Mouse (Mus musculus) heart, adult 11 months (tissue): ENCODE results near the gene Vps39.

Experiments used
- DNase-seq: peaks from one replicate; pipeline ENCODE4 v3.0.0; 2022

The Vps39 gene

DNA sequence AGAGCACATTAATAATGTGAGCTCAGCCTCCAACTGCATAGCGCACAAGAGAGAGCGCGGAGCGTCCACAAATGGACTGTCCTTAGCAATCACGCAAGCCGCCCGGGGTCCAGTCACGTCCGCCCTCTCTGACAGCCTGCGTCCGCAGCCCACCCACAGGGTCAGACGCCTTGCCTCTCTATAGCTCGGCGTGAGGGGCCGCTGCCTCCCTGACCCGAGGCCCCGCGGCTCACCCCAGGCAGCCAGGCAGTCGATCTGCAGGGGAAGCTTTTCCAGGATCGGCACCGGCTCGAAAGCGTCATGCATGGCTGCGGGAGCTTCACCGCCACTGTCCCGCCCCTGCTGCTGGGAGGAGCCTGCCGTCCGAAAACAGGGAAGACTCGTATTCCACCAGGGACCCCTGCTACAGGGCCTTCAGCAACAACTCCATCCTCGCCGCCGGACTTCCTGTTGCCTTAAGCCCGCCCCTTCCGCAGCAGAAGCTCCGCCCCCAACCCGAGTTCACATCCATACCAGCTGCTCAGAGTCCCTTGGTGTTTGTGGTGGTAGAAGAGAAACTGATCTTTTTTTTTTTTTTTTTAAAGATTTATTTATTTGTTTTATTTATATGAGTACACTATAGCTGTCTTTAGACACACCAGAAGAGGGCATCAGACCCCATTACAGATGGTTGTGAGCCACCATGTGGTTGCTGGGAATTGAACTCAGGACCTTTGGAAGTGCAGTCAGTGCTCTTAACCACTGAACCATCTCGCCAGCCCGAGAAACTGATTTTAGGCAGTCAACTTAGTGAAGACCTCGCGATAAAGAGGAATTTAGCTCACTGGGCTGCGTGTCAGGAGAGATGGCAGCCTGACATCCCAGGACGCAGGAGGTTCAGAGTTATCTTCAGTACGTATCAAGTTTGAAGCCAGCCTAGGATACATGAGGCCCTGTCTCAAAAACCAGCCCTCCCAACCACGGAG is at the start of gene Vps39:
Gene Vps39, minus strand, starts transcription at position 456 of the 965 bp plus-strand sequence.
- peak; percentile 99 for DNase-seq

DNA sequence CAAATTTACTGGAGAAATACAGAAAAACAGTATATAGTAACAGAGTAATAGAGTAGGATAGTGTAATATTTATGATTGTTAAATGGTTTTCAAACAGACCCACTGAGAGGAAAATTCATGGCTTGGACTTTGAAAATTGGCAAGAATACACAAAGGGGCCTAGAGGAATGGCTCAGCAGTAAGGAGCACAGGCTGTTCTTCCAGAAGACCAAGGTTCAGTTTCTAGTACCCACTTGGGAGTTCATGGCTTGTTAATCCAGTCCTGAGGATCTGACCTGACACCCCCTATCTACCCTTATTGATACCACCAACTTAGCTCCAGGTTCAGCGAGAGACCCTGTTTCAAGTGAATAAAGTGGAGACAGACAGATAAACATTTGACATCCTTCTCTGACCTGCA is 45.0 kb upstream of the Vps39 start:
- no peak for DNase-seq

DNA sequence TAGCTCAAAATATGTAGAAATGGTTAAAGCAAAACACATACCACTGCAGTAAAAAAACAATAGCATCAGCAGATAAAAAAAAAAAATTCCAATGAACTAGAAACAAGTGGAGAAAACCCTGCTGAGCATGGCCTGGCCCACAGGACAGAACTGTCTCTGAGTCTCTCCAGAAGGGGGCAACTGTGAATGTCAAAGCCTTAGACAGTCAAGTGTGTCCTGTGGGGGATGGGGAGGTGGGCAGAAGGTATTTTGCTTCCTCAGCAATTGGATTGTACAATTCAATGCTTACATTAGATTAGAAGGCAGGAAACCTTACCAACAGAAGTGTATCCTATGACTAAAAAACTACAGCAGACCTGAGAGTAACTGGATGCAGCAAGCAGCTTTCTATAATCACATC is 39.5 kb upstream of the Vps39 start:
- no peak for DNase-seq

DNA sequence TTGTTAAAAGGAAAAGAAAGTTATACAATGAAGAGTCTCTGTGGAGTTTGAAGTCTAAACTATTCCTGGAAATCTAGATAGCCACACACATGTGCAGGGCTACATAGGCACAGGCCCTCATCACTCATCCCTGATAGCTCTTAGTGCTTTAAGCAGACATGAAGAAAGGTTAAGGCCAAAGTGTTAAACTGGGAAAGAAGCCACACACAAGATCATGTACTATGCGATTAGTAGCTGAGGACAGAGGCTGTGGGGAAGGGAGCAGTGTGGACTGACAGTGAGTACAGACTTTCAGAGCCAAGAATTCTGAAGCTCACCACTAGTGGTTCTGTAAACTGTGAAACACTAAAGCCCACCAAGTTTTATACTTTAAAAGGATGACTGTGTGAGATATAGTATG is 38.0 kb upstream of the Vps39 start:
- DNase-seq: peak; percentile 42

DNA sequence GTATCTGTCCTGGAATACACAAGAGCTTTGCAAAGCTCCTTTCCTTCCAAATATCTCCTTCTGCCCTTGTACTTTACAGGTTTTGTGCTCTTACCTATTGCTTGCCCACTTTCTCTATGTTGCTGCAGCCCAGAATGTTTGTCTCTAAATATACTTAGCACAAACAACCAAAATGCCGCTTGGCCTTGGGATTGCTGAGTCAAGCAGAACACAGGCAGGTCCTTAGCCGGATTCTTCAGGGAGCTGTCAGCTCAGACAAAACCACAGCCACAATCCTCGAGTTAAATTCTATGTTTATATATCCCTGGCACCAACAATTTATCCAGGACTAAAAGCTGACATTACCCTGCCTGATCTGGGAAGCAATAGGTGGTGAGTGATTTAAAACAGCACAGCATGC is 36.4 kb upstream of the Vps39 start:
- peak; percentile 39 for DNase-seq

DNA sequence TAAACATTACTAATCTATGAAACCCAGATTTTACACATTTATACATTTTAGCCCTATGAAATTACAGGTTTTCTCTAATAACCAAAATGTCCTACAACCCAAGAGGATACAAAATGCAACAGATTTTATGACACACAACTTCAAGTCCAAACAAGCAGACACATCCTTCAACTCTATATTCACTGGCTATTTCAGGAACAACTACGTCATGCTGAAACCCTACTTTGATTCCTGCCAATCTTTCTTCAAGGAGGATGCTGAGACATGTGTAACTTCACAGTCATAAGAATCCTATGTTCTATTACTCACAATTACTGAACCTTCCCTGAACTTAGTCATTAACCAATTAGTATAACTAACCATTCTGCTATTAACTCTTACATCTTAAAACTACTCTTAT is 34.4 kb upstream of the Vps39 start:
- DNase-seq: no peak

DNA sequence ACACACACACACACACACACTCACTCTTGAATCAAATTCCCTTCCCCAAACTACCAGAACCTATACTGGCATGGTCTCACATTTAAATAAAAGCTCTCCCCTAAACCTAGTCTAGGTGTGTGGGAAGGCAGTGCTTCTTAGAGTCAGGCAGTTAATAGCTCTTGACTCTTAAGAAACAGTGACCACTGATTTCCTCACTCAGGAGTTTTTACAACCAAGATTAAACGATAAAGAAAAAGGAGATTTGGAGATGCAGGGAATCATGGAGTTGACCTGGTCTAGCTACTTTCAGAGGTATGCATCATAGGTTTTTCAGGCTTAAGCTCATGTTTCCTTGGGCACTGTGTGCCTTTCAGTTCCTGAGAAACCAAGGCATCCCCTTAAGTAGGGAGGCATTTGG is 33.3 kb upstream of the Vps39 start:
- no peak for DNase-seq

DNA sequence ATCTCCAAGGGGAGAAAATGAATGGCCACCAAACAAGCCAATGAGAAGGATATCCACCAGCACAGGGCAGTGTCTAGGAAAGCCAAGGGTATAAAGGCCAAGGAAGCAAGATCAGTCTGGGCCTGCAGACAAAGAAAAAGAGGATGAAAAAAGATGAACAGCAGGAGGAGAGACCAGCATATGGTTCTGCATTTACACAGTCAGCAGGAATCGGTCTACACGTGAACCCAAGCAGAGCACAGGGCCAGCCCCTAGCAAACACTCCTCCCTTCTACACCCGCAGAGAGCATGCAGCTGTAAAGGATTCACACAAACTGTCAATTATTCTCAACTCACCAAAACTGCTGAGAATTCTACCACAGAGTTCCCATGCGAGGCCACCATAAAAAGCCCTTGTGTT is 20.9 kb upstream of the Vps39 start:
- DNase-seq: peak; percentile 72

DNA sequence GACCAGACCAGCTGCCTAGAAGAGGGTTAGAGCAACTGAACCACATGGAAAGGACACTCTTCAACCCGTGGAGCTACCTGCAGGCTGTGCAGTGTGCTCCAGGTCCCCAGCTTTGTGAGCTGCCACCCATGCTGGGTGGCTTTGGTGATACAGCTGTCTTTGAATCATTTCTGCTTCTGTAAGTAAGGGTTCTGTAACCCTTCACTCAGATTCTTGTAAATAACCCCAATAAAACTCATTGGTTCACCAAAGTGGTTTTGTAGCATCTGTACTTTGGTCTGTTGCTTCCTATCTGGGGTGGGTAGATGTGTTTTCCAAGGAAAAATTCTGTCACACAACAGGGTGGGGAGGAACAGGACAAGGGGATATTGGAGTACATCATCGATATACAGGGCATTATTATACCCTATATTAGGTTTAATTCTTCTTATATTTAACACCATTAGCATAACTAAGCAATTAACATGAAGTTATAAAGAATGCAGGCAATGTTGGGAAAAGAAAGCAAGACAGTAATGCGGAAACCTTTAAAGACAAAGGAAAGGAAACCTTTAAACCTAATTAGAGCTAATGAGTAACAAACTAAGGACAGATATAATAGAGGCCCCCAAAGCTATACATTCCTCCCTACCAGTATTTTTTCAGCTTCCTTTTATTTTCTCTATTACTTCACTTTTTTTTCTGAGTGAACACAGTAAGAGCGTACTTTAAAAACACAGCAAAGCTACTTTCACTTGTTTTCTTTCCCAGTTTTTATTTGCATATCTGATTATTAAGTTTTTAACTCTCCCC is 14.7 kb upstream of the Vps39 start:
- peak; percentile 74 for DNase-seq

DNA sequence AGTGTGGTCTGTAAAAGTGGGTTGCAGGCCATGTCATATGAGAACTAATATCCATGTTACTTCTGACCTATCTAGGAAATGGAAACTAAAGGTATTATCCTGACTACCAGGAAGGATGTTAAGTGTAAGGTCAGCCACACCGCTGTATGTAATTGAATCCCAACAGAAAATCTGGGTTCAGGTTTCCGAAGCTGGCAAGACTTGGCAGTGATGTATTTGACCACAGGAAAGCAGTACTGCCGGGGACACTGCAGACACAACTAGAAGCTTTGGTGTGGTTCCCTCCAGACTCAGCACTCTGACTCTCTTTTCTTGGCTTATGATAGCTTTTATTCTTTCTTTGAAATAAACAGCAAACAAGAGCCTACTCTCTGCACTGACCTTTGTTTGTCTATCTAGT is 13.6 kb upstream of the Vps39 start:
- peak; percentile 48 for DNase-seq

DNA sequence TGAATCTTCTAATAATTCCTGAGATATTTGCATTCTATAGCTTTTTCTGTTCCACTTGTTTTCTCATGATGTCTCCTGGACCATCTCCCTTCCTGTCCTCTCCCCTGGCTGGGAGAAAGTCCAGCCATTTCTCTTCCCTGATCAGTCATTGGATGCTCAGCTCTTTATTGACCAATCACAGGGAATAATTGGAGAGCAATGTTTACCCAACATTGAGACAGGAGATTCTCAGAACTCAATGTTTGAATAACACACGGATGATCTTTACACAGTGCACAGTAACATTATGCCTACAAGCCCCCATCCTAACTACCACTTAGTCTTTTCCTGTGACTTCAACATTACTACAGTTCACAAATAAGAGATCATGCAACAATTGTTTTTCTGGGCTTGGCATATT is 7.5 kb upstream of the Vps39 start:
- peak; percentile 27 for DNase-seq

DNA sequence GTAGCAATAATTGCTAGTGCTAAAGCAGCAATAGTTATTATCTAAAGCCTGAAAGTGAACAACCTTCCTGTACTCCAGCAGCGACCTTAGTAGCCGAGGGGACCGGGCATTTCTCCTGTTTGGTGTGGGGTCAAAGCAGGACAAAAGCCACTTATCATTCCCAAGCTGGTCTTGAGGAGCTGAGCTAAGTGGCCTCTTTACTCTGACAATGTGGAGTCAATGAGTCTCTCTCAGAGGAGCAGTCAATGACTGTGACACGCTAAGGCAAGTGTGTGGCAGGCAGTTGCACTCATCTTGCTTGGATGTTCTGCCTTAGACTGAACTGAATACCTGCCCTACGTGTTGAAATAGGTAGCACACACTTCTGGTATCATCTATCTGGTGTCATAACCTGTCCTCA is 1.6 kb downstream of the Vps39 start:
- DNase-seq: peak; percentile 64

DNA sequence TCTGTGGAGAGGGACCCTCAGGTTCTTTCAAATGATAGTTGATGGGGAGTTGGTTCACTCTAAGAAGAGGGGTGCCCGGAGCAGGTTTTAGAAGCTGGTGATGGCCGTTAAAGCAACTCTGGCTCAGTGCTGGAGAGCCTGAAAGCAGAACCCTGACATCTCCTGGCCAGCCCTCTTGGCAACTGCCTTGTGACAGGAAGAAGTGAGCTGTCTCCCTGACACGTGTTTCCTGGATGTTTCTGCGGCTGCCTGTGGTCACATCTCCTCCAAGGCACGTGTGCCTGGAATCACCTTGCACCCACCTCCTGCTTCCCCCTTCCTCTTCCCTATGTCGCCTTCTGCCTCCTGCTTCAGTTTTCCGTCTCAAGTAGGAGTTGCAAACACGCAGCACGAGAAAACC is 4.8 kb downstream of the Vps39 start:
- DNase-seq: peak; percentile 97

DNA sequence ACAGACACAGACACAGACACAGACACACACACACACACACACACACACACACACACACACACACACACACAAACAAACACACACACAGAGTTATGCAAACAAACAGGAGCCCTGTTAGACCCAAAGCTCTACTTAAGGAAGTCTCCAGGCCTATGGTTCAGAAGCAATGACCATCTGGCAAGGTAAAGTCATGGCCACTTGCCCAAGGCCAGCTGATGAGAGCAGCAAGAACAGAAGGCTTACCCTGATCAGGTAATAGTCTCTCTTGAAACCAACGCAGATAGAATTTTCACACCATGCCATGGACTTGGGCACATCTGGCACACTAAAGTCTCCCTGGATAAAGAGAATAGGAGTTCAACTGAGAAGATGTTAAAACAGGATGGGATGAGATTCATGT is 11.2 kb downstream of the Vps39 start:
- peak; percentile 39 for DNase-seq

DNA sequence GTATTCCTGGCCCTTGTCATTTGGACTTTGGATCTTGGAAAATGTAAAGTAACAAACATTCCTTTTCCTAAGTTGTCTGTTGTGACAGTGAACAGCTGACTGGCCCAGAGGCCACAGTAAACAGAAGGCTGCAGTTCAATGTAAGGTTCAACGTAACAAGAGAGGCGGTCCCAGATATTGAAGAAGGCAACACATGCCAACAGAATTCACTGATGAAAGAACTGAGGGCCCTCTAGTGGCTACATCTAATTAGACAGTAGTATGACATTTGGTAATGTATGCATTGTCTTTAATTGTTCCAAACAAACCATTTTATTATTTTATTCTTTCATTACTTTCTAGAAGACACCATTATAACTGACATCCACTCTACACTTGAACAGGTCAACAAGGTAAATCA is 15.1 kb downstream of the Vps39 start:
- DNase-seq: no peak

DNA sequence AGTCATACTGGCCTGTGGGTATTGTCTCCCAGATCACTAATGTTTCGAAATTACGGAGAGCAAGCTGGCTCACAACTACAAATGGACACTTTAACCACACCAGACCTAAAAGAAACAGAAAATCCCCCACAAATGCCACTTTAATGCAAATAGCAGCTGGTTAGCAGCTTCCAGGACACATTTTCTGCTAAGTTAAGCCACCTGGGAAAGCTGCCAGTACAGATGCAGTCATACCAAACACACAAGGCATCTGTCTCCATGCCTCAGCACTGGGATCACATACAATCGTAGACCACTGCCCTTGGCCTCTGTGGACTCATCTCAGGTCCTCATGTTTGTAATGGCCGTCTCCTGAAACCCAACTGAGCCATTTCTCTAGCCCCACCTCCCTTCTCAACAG is 21.4 kb downstream of the Vps39 start:
- no peak for DNase-seq

DNA sequence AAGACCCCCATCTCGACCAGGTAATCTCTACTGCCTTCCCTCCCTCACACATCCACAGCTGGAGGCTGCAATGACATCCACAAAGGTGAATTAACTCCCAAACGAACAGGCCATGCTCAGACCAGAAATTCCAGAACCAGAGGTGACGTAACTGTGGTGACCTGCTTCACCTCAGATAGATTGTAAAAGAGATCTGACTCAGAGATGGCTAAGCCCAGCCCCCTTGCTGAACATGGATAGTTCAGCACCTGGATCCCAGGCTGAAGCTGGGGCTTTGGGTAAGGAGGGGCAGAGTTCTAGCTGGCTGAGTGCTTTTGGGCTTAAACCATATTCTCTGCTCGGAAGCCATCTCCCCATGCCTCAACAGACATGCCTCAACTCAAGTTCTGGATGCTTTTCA is 37.9 kb downstream of the Vps39 start:
- DNase-seq: no peak

DNA sequence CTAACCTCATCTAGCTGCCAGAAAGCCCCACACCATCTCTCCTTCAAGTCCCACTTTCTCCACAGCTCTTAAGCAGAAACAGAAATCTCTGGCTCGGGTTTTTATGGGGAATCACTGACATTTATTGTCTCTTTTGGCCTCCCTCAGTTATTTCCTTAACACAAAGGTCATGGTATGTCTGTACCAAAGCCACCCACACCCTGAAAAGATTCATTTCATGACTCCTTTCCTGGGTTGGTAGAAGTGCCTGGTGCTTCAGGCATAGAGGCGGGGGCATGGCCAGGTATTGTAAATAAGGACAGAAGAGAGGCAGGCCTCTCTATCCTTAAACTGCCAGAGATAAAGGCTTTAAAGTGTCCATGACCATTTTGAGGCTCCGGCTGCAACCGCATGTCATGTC is 38.5 kb downstream of the Vps39 start:
- DNase-seq: no peak

DNA sequence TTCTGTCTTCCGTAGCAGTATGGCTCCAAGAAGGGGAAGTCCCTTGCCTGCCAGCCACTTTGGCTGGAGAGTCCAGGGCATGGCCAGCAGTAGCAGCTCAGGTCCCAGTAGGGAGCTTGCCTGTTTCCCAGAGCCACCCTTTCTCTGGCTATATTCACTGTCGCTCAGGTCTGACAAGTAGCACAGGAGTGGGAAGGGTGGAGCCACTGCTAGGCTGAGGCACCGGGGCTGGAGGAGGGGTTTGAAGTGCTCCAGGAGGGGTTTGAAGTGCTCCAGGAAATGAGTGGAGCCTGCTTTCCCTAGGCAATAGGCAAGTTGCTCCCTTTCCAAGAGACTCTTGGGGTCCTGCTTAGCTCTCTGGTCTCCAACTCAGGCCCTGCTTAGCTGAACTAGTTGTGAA is 39.0 kb downstream of the Vps39 start, which contains the start of gene Pla2g4f:
Gene Pla2g4f, minus strand, starts transcription at position 190 of the 400 bp plus-strand sequence.
- no peak for DNase-seq

DNA sequence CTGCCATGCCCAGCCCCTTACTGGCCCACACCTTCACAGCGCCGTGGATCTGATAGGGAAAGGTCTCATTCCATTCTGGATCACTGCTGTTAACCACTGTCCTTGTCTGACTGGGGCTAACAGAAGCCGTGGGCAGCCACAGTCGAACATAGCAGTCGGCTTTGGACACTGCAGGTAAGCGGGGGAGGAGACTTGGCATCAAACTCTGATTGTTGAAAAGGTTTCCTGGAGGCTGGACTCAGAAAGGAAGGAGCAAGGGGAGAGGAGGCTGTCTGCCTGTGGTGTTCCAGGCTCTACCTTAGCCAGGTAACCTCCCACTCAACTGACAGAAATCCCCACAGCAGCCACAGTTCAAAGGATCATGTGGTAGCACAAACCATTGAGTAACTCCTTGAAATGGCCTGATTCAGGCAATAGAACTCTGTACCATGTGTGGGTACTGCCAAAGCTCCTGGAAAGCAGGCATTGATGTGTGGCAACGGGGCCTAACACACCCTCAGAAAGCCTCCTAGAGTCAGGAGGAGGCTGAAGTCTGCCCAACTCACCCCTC is 40.6 kb downstream of the Vps39 start:
- no peak for DNase-seq

DNA sequence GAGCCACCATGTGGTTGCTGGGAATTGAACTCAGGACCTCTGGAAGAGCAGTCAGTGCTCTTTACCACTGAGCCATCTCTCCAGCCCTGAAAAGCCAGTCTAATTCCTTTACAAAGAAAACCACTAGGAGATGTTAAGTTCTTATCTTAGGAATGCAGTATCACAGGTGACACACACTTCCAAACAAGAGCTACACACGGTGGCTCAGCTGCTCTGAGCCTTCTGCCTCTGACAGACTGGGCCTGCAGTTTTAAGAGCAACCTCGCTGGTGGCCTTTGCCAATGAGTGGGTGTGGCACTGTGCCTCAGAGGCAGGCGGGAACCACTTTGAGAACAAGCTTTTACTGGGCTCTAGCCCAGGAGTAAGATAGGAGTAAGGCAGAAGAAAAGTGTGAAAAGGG is 48.8 kb downstream of the Vps39 start:
- DNase-seq: no peak

DNA sequence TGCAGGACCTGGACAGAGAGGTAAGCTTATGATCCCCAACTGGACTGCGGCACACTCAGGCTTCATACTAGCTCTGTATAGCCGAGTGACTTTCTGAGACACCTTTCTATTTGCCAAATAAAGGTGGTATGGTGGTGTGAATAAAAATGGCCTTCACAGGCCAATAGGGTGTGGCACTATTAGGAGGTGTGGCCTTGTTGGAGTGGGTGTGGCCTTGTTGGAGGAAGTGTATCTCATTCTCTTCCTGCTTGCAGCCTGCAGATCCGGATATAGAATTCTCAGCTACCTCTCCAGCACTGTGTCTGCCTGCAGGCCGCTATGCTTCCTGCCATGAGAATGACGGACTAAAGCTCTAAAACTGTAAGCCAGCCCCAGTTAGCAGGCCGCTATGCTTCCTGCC is 51.9 kb downstream of the Vps39 start:
- no peak for DNase-seq

DNA sequence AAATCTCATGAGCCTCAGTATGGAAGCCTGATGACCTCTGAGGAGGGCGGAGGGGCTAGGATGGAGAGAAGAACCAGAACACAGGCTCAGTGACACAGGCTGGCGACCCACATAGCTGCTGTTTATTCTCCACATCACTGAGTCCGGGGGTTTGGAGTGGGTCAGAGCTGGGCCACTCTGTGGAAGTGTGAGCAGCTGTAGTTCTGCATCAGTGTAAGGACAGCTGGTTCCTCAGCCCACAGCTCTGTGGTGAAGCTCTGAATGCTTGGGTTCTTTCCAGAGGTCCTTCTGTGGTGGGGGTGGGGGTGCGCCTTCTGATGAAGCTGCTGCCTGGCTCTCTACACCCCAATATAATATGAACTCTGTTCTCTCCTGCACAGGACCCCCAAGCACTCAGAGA is 53.1 kb downstream of the Vps39 start:
- DNase-seq: no peak

DNA sequence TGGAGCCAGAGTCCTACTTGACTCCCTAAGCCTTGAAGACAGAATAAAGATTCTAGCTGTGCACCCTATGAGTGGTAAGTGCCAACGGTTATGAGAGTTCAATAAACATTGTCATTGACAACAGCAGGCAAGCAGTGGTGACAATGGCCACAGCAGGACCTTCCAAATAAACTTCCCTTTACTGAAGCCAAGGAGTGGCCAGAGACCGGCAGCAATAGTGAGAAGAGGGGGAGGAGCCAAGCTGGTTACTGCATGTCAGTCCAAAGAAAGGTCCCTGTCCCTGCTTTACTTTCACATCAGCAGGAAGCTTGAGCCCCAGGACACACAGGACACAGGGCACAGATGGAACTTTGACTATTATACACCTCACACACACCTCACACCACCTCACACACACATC is 56.8 kb downstream of the Vps39 start:
- no peak for DNase-seq
